Mouse (Mus musculus): ENCODE data around the gene Sell. TPM values are rescaled to one million over a fixed set of nuclear protein-coding genes. Genes with fewer than 3 reads are reported as not detected.

The Sell gene
- polyA plus RNA-seq, 1 experiment, result 0.70 TPM

GRCm38 (mm10) chr1:164062856-164063255, 1.1 kb downstream of the Sell start:
- H3K27ac ChIP-seq (ENCODE audit: insufficient read depth, low read depth, low read length), result no peak overlapping the region
- no peaks in the 10 kb centered on the region for H3K36me3 ChIP-seq (ENCODE audit: control insufficient read depth, insufficient read depth, low read length)
- TF ChIP-seq CTCF (IDR thresholded peaks at IDR 0.05; ENCODE audit: extremely low read depth, insufficient read length, insufficient replicate concordance, low read depth, low read length) (no peak), POLR2A (IDR thresholded peaks at IDR 0.05; ENCODE audit: low read depth, low read length) (no peak)
- H3K4me3 ChIP-seq (ENCODE audit: low read depth, low read length), result no peak overlapping the region
- no peaks in the 10 kb centered on the region for H3K4me1 ChIP-seq (ENCODE audit: control insufficient read depth, insufficient read depth, insufficient read length, low read length)
- WGBS, result 41% methylated on average over 2 of the region's 2 CpGs
- H3K27me3 ChIP-seq (ENCODE audit: control insufficient read depth, insufficient read depth, low read length), result no peaks in the 10 kb centered on the region

- TF ChIP-seq POLR2A (IDR thresholded peaks at IDR 0.05; ENCODE audit: low read depth, low read length) (no peak), CTCF (IDR thresholded peaks at IDR 0.05; ENCODE audit: extremely low read depth, insufficient read length, insufficient replicate concordance, low read depth, low read length) (no peak)
- 19% methylated on average over 3 of the region's 3 CpGs for WGBS
- Histone ChIP-seq H3K27ac (ENCODE audit: insufficient read depth, low read depth, low read length) (no peak overlapping the region), H3K36me3 (ENCODE audit: control insufficient read depth, insufficient read depth, low read length) (no peaks in the 10 kb centered on the region), H3K4me1 (ENCODE audit: control insufficient read depth, insufficient read depth, insufficient read length, low read length) (no peaks in the 10 kb centered on the region), H3K27me3 (ENCODE audit: control insufficient read depth, insufficient read depth, low read length) (no peaks in the 10 kb centered on the region), H3K4me3 (ENCODE audit: low read depth, low read length) (no peak overlapping the region)
These were observed 2.0 kb downstream of the Sell start for GRCm38 (mm10) chr1:164063745-164064144.

- Histone ChIP-seq H3K27ac (ENCODE audit: insufficient read depth, low read depth, low read length) (no peak overlapping the region), H3K36me3 (ENCODE audit: control insufficient read depth, insufficient read depth, low read length) (no peaks in the 10 kb centered on the region)
- no peak for TF ChIP-seq POLR2A (IDR thresholded peaks at IDR 0.05; ENCODE audit: low read depth, low read length)
- TF ChIP-seq CTCF (IDR thresholded peaks at IDR 0.05; ENCODE audit: extremely low read depth, insufficient read length, insufficient replicate concordance, low read depth, low read length), result no peak
These were observed 7.5 kb downstream of the Sell start for GRCm38 (mm10) chr1:164069261-164069660.

GRCm38 (mm10) chr1:164070461-164070860, 8.7 kb downstream of the Sell start:
- WGBS, result 88% methylated on average over 4 of the region's 4 CpGs
- H3K36me3 ChIP-seq (ENCODE audit: control insufficient read depth, insufficient read depth, low read length), result no peaks in the 10 kb centered on the region
- H3K4me1 ChIP-seq (ENCODE audit: control insufficient read depth, insufficient read depth, insufficient read length, low read length), result no peaks in the 10 kb centered on the region
- H3K4me3 ChIP-seq (ENCODE audit: low read depth, low read length), result no peak overlapping the region
- H3K27me3 ChIP-seq (ENCODE audit: control insufficient read depth, insufficient read depth, low read length), result no peaks in the 10 kb centered on the region
- TF ChIP-seq CTCF (IDR thresholded peaks at IDR 0.05; ENCODE audit: extremely low read depth, insufficient read length, insufficient replicate concordance, low read depth, low read length) (no peak), POLR2A (IDR thresholded peaks at IDR 0.05; ENCODE audit: low read depth, low read length) (no peak)
- no peak overlapping the region for H3K27ac ChIP-seq (ENCODE audit: insufficient read depth, low read depth, low read length)

More at GRCm38 (mm10) chr1:164069261-164069660, 7.5 kb downstream of the Sell start:
- no peak overlapping the region for H3K4me3 ChIP-seq (ENCODE audit: low read depth, low read length)
- no peaks in the 10 kb centered on the region for H3K27me3 ChIP-seq (ENCODE audit: control insufficient read depth, insufficient read depth, low read length)
- no peaks in the 10 kb centered on the region for H3K4me1 ChIP-seq (ENCODE audit: control insufficient read depth, insufficient read depth, insufficient read length, low read length)

GRCm38 (mm10) chr1:164071111-164071510, 9.3 kb downstream of the Sell start:
- Histone ChIP-seq H3K4me1 (ENCODE audit: control insufficient read depth, insufficient read depth, insufficient read length, low read length) (no peaks in the 10 kb centered on the region), H3K4me3 (ENCODE audit: low read depth, low read length) (no peak overlapping the region), H3K36me3 (ENCODE audit: control insufficient read depth, insufficient read depth, low read length) (no peaks in the 10 kb centered on the region), H3K27ac (ENCODE audit: insufficient read depth, low read depth, low read length) (no peak overlapping the region; the same call in 1 of the 2 replicates), H3K27me3 (ENCODE audit: control insufficient read depth, insufficient read depth, low read length) (no peaks in the 10 kb centered on the region)
- WGBS, result 67% methylated on average over 7 of the region's 7 CpGs
- TF ChIP-seq POLR2A (IDR thresholded peaks at IDR 0.05; ENCODE audit: low read depth, low read length), result no peak
- TF ChIP-seq CTCF (IDR thresholded peaks at IDR 0.05; ENCODE audit: extremely low read depth, insufficient read length, insufficient replicate concordance, low read depth, low read length), result no peak

- no peaks in the 10 kb centered on the region for H3K27me3 ChIP-seq (ENCODE audit: control insufficient read depth, insufficient read depth, low read length)
- H3K27ac ChIP-seq (ENCODE audit: insufficient read depth, low read depth, low read length), result 0 out of 2 replicates have a peak overlapping the region, but pooled peaks have one; percentile 35
- no peak for TF ChIP-seq POLR2A (IDR thresholded peaks at IDR 0.05; ENCODE audit: low read depth, low read length)
- TF ChIP-seq CTCF (IDR thresholded peaks at IDR 0.05; ENCODE audit: extremely low read depth, insufficient read length, insufficient replicate concordance, low read depth, low read length), result no peak
- H3K4me1 ChIP-seq (ENCODE audit: control insufficient read depth, insufficient read depth, insufficient read length, low read length), result no peaks in the 10 kb centered on the region
- no peak overlapping the region for H3K4me3 ChIP-seq (ENCODE audit: low read depth, low read length)
- WGBS, result 82% methylated on average over 4 of the region's 4 CpGs
- H3K36me3 ChIP-seq (ENCODE audit: control insufficient read depth, insufficient read depth, low read length), result no peaks in the 10 kb centered on the region
These were observed 10.2 kb downstream of the Sell start for GRCm38 (mm10) chr1:164072001-164072400.

GRCm38 (mm10) chr1:164073091-164073490, 11.3 kb downstream of the Sell start:
- Histone ChIP-seq H3K27me3 (ENCODE audit: control insufficient read depth, insufficient read depth, low read length) (no peaks in the 10 kb centered on the region), H3K4me1 (ENCODE audit: control insufficient read depth, insufficient read depth, insufficient read length, low read length) (no peaks in the 10 kb centered on the region), H3K36me3 (ENCODE audit: control insufficient read depth, insufficient read depth, low read length) (no peaks in the 10 kb centered on the region), H3K27ac (ENCODE audit: insufficient read depth, low read depth, low read length) (no peak overlapping the region), H3K4me3 (ENCODE audit: low read depth, low read length) (no peak overlapping the region)
- TF ChIP-seq CTCF (IDR thresholded peaks at IDR 0.05; ENCODE audit: extremely low read depth, insufficient read length, insufficient replicate concordance, low read depth, low read length), result no peak
- no peak for TF ChIP-seq POLR2A (IDR thresholded peaks at IDR 0.05; ENCODE audit: low read depth, low read length)
- 84% methylated on average over 9 of the region's 9 CpGs for WGBS

All from small intestine, adult 2 months (tissue).